Mouse (Mus musculus): ENCODE data around the gene Mrpl24. TPM values are rescaled to one million over a fixed set of nuclear protein-coding genes. Genes with fewer than 3 reads are reported as not detected.
A peak's percentile ranks its signal among the peaks of the same experiment; 100 is the strongest.

Mrpl24 gene
- polyA plus RNA-seq, 1 experiment from 2014 or later = 71.4 TPM

DNA sequence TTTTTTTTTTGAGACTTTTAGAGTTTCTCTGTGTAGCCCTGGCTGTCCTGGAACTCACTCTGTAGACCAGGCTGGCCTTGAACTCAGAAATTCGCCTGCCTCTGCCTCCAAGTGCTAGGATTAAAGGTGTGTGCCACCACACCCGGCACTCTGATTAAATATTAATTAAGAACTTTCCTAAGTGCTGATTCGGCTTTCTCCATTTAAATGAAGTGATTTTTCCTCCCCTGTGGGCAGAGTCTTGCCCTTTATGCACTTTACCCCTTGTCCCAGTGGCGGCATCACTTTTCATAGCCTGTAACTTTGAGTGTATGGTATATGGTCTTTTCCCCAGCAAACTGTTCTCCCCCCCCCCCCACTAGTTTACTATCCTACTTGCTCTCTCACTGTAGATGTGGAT, 15.9 kb downstream of the Mrpl24 start:
- 69% methylated on average over 4 of the region's 4 CpGs for WGBS
- no peak overlapping the region; the same call in 1 of the 2 replicates for H3K9ac ChIP-seq
- ATAC-seq (ENCODE audit: insufficient number of reproducible peaks, insufficient read depth, low FRiP score, low TSS enrichment) = no peak
- H3K4me1 ChIP-seq = peaks cover 22% of the 10 kb centered on the region
- no peaks in the 10 kb centered on the region for H3K27me3 ChIP-seq
- no peaks in the 10 kb centered on the region for H3K9me3 ChIP-seq
- H3K4me3 ChIP-seq = no peak overlapping the region
- no peak overlapping the region for H3K27ac ChIP-seq
- peaks cover 63% of the 10 kb centered on the region for H3K36me3 ChIP-seq
- no peak overlapping the region for H3K4me2 ChIP-seq (replicated peaks)

DNA sequence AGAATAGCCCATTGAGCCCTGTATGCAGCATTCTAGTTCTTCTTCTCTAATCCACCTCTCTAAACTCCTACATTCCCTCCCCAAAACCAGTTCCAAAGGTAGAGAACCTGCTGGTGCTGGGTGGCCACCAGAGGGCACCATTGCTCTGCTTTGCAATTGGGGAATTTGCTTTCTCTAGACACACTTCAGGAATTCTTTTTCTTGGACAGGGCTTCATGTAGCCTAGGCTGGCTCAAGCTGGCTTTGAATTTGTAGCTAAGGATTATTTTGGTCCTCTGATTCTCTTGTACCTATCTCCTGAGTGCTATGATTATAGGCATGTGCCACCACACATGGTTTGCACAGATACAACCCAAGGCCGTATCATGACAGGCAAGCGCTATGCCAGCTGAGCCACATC, 16.5 kb downstream of the Mrpl24 start:
- Histone ChIP-seq H3K4me2 (replicated peaks) (no peak overlapping the region), H3K36me3 (peaks cover 69% of the 10 kb centered on the region), H3K9ac (peak overlapping the region; percentile 19; the same call in 1 of the 2 replicates), H3K9me3 (no peaks in the 10 kb centered on the region), H3K27ac (no peak overlapping the region), H3K4me1 (peaks cover 22% of the 10 kb centered on the region), H3K4me3 (0 out of 2 replicates have a peak overlapping the region, but pooled peaks have one; percentile 5), H3K27me3 (no peaks in the 10 kb centered on the region)
- 98% methylated on average over 2 of the region's 2 CpGs for WGBS
- ATAC-seq (ENCODE audit: insufficient number of reproducible peaks, insufficient read depth, low FRiP score, low TSS enrichment) = peak; percentile 22; the same call in 1 of the 2 replicates

DNA sequence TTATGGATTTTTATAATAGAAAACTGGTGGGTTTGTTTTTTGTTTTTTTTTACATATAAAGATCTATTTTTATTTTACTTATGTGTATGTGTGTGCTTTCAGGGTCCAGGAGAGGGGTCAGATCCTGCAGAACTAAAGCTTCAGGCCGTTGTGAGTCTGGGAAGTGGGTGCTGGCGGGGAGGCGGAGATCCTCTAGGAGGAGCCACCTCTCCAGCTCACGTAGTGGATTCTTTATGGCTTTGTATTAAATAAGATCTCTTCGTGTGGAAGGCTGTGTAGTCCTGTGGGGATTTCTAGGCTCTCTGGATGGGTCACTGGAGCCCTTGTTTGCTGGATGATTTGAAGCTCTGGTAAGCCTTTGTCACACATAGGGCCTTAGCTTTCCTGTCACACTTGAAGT, 21.3 kb downstream of the Mrpl24 start:
- Histone ChIP-seq H3K4me2 (replicated peaks) (no peak overlapping the region), H3K36me3 (peaks cover 67% of the 10 kb centered on the region), H3K9me3 (no peaks in the 10 kb centered on the region), H3K27me3 (no peaks in the 10 kb centered on the region), H3K27ac (no peak overlapping the region), H3K4me3 (no peak overlapping the region), H3K4me1 (peaks cover 17% of the 10 kb centered on the region), H3K9ac (no peak overlapping the region)
- ATAC-seq (ENCODE audit: insufficient number of reproducible peaks, insufficient read depth, low FRiP score, low TSS enrichment) = no peak
- WGBS = 76% methylated on average over 5 of the region's 5 CpGs

DNA sequence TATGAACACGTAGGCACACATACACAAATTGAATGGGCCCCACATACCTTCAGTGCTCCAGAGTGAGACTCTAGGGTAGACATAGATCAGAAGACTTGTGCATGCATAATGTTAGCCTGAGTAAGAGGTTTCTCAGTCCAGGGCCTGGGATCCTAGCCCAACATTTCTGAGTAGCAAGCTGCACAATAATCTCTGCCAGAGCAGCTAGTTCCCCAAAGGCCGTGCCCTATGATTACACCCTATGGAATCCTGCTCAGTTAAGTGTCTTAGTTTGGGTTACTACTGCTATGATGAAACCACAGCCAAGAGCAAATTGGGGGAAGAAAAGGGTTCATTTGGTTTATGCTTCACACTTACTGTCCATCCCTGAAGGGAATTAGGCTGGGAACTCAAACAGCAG, 23.2 kb downstream of the Mrpl24 start:
- Histone ChIP-seq H3K27ac (no peak overlapping the region), H3K27me3 (no peaks in the 10 kb centered on the region), H3K4me2 (replicated peaks) (no peak overlapping the region), H3K4me1 (peaks cover 32% of the 10 kb centered on the region), H3K36me3 (peaks cover 55% of the 10 kb centered on the region), H3K9ac (no peak overlapping the region), H3K9me3 (no peaks in the 10 kb centered on the region), H3K4me3 (no peak overlapping the region)
- no peak for ATAC-seq (ENCODE audit: insufficient number of reproducible peaks, insufficient read depth, low FRiP score, low TSS enrichment)
- 94% methylated on average over 2 of the region's 2 CpGs for WGBS

DNA sequence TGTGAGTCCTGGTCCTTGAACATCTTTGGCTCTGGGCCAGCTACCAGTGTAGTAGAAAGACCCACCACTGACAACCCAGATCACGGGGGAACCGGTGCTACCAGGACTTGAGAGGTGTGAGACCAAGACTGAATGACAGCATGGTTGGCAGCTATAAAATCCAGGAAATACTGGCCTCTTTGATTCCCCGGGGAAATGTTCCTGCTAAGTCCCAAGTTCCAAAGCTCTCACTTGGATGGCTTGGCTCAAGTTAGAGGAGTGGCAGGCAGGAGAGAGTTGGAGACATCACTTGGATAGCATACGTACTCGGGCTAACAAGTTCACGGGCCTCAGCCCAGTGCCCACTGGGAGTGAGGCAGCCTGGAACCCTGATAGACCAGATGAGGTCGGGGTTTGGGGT, 24.3 kb downstream of the Mrpl24 start:
- no peak overlapping the region for H3K4me3 ChIP-seq
- peaks cover 44% of the 10 kb centered on the region for H3K36me3 ChIP-seq
- no peaks in the 10 kb centered on the region for H3K27me3 ChIP-seq
- 82% methylated on average over 7 of the region's 7 CpGs for WGBS
- H3K4me2 ChIP-seq (replicated peaks) = no peak overlapping the region
- H3K27ac ChIP-seq = no peak overlapping the region
- H3K9ac ChIP-seq = no peak overlapping the region
- no peak for ATAC-seq (ENCODE audit: insufficient number of reproducible peaks, insufficient read depth, low FRiP score, low TSS enrichment)
- H3K9me3 ChIP-seq = no peaks in the 10 kb centered on the region
- H3K4me1 ChIP-seq = peaks cover 43% of the 10 kb centered on the region

DNA sequence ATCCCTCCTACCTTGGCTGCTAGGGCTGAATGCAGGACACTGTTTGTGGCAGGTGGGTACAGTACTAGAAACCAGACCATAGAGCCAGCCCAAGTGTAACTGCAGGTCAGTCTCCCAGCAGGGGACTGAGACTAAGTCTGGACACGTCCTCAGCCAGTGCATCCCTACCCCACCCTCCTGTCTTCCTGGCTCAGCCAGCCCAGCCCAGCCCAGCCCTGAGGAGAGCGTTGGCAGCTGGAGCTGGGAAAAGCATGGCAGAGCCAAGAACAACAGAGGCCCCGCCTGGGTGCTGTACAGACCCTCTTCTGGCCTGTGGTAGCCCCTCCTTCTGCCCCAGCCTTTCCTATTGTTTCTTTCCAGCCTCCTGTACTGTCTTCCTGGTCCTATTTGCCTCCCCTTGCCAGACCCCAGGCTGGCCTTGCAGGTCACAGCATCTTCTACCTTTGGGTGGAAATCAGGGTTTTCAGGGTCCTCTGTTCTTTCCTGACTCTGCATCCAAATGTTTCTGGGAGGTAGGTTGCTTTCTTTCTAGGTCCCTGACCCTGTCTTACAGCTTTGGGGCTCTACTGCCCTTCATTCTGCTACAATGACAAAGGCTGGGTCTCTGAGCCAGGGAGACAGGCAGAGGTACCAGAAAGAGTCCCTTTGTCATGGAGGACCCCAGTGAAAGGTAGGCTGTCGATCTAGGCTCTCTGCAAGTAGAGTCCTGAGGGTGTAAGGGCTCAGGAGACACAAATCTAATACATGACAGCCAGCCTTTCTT, 25.7 kb downstream of the Mrpl24 start:
- Histone ChIP-seq H3K9me3 (no peaks in the 10 kb centered on the region), H3K9ac (peak overlapping the region; percentile 41; the same call in 1 of the 2 replicates), H3K36me3 (peaks cover 30% of the 10 kb centered on the region), H3K27ac (peak overlapping the region; percentile 97), H3K4me2 (replicated peaks) (no peak overlapping the region), H3K4me3 (no peak overlapping the region), H3K4me1 (peaks cover 50% of the 10 kb centered on the region), H3K27me3 (no peaks in the 10 kb centered on the region)
- 16% methylated on average over 4 of the region's 4 CpGs for WGBS
- ATAC-seq (ENCODE audit: insufficient number of reproducible peaks, insufficient read depth, low FRiP score, low TSS enrichment) = peak; percentile 22; the same call in 1 of the 2 replicates

DNA sequence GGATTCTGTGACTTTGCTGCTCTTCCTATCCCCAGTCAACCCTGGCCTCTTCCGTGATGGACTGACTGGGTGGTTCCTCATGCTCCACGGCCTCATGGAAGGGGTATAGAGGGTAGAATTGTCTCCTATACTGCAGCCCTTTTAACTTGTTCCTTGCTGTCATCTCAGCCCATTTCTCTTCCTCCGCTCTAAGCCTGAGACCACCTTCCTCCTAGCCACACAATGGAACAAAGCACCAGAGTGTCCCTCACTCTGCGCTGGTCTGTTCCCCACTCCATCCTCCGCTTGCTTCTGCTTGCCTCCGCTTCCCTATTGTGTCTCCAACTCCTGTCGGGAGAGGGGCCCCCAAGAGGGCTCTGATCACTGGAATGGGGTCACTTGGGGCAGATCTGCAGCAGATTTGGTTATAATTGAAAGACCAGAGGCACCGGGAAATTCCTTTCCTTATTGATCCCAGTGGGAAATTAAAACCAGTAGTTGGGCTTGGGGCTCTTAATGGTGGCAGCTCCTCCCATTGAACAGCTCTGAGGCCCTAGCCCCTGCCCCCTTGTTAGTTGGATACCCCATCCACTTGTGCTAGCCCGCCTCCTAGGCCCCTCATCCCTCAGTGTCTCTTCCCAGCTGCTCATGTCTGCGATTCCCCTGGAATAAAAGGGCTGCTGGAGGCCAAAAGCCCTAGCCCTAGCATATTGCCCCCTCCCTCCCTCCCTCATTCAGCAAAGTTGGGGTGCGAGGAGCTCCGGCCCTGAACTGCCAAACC, 26.7 kb downstream of the Mrpl24 start:
- Histone ChIP-seq H3K4me2 (replicated peaks) (peak overlapping the region; percentile 74), H3K9me3 (no peaks in the 10 kb centered on the region), H3K4me3 (no peak overlapping the region), H3K27me3 (no peaks in the 10 kb centered on the region), H3K9ac (no peak overlapping the region; the same call in 1 of the 2 replicates), H3K36me3 (peaks cover 20% of the 10 kb centered on the region), H3K4me1 (peaks cover 55% of the 10 kb centered on the region), H3K27ac (peak overlapping the region; percentile 97)
- WGBS = 6% methylated on average over 11 of the region's 12 CpGs
- ATAC-seq (ENCODE audit: insufficient number of reproducible peaks, insufficient read depth, low FRiP score, low TSS enrichment) = no peak

DNA sequence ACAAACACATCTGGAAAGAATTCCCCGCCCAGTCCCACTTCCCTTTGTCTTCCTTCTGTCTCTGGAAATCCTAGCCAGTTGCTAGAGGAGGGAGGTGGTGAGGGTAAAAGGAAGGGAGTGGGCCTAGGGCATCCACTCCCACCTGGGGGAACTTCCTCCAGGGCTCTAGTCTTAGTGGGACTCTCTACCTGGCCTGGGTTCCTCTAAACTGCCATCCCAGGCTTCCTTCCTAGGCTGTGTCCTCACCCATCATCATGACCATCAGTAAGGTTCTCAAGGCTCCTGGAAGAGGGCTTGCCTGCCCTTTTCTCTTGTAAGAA, 27.2 kb downstream of the Mrpl24 start:
- Histone ChIP-seq H3K36me3 (peaks cover 15% of the 10 kb centered on the region), H3K27me3 (no peaks in the 10 kb centered on the region), H3K4me3 (no peak overlapping the region), H3K4me1 (peaks cover 60% of the 10 kb centered on the region), H3K9me3 (no peaks in the 10 kb centered on the region), H3K9ac (peak overlapping the region; percentile 69; the same call in 1 of the 2 replicates), H3K27ac (peak overlapping the region; percentile 97), H3K4me2 (replicated peaks) (peak overlapping the region; percentile 74)
- 0% methylated on average over 1 of the region's 1 CpGs for WGBS
- no peak for ATAC-seq (ENCODE audit: insufficient number of reproducible peaks, insufficient read depth, low FRiP score, low TSS enrichment)

DNA sequence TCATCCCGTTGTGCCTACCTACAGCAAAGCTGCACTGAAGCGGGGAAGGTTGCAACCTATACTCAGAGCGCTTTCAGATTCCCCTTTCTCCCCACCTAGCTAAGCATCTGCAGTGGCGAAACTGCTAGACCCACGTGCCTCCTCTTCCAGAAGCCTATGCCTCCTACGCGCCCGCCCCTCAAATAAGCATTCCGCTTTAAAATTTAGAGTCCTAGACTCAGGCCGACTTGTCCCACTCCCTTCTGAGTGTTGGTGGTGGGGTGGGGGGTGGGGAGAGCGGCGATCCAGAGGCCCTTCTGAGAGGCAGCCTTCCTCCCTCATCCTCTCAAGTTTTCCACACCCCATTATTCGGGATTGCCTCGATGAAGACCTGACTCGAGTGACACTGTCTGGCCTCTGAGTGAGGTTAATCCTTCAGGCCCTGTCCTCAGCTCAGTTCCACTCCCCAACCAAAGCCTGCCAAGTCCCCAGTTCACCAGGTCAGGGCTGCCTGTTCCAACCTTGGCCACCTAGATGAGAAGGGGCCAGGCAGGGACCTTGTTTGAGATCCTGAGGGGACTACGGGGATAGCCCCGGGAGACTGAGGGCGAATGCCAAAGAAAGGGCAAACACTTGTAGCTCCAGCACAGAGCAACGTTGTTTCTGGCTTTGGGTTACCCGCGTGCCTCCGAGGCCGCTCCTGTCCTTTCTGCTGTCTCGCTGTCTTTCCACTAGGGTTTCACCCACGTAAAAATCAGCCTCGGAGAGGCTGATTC, 27.9 kb downstream of the Mrpl24 start:
- H3K27me3 ChIP-seq = no peaks in the 10 kb centered on the region
- no peaks in the 10 kb centered on the region for H3K9me3 ChIP-seq
- peak overlapping the region; percentile 74 for H3K4me2 ChIP-seq (replicated peaks)
- H3K9ac ChIP-seq = peak overlapping the region; percentile 69
- H3K27ac ChIP-seq = peak overlapping the region; percentile 97
- ATAC-seq (ENCODE audit: insufficient number of reproducible peaks, insufficient read depth, low FRiP score, low TSS enrichment) = no peak
- H3K4me1 ChIP-seq = peaks cover 68% of the 10 kb centered on the region
- H3K4me3 ChIP-seq = peak overlapping the region; percentile 56
- peaks cover 8% of the 10 kb centered on the region for H3K36me3 ChIP-seq
- WGBS = 2% methylated on average over 26 of the region's 26 CpGs

DNA sequence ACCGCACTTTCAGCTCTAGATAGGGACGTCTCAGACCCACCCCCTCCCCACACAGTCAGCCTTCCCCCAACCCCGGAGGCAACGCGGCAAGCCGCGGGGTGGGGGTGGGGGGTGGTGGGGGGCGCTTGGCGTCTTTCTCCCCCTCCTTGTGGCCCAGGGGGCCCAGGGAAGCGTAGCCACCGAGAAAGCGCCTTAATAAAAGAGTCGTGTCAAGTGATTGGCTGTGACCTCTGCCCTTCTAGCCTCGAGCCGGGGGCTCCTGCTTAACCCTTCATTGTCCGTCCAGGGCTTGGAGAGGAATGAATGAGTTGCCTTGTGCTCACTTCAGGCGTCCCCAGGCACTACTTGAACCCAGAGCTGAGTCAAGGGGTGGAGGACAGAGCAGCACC, 28.5 kb downstream of the Mrpl24 start:
- peak overlapping the region; percentile 97 for H3K27ac ChIP-seq
- no peaks in the 10 kb centered on the region for H3K9me3 ChIP-seq
- peak overlapping the region; percentile 56 for H3K4me3 ChIP-seq
- ATAC-seq (ENCODE audit: insufficient number of reproducible peaks, insufficient read depth, low FRiP score, low TSS enrichment) = no peak
- WGBS = under 1% methylated on average over 17 of the region's 17 CpGs
- H3K4me2 ChIP-seq (replicated peaks) = peak overlapping the region; percentile 74
- H3K27me3 ChIP-seq = no peaks in the 10 kb centered on the region
- H3K9ac ChIP-seq = peak overlapping the region; percentile 69
- peaks cover 7% of the 10 kb centered on the region; the same call in 1 of the 2 replicates for H3K36me3 ChIP-seq
- peaks cover 73% of the 10 kb centered on the region for H3K4me1 ChIP-seq

DNA sequence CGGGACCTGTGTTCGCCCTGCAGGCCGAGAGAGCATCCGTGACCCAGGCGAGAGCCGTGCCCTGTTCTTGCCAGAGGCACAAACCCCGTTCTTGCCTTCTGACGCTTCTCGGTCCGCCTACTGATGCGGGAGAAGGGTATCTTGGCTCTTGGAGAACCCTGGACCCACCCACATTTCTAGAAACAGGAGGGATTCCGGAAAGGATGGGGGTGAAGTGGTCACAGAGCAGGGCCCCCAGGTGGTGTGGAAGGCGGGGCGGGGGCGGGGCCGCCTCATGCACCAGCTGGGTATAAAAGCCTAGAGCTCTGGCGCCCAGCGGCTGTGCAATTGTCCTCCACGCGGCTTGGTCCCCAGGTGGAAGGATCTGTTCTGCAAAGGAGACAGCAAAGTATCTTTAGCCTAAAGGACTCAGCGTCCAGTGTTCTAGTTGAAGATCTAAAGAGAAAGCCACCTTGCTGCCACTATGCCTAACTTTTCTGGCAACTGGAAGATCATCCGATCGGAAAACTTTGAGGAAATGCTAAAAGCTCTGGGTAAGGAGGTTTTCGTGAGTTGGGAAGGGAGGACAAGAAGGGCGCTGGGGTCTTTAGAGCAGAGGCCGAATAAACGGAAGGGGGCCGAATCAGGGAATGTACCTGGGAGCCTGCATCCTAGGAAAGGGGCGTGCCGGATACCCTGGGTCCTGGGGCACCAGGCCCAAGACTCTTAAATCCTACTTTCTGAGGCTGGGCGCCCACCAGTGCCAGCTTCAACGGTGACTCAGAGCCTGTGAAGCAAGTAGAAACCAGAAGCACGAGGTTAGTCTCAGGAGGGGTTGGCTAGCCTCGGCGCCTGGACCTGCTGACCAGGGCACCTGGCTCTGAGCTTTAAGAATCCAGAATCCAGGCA, 29.3 kb downstream of the Mrpl24 start, which contains the start of gene Crabp2:
Crabp2 (plus strand) TSS at position 289 of the 888 bp plus-strand sequence.
- no peak for ATAC-seq (ENCODE audit: insufficient number of reproducible peaks, insufficient read depth, low FRiP score, low TSS enrichment)
- H3K36me3 ChIP-seq = peaks cover 15% of the 10 kb centered on the region
- under 1% methylated on average over 35 of the region's 35 CpGs for WGBS
- peak within 1 kb of the TSS; percentile 69 for H3K9ac ChIP-seq
- peak within 1 kb of the TSS; percentile 97 for H3K27ac ChIP-seq
- H3K4me1 ChIP-seq = peaks cover 77% of the 10 kb centered on the region
- no peaks in the 10 kb centered on the region for H3K9me3 ChIP-seq
- peak within 1 kb of the TSS; percentile 56 for H3K4me3 ChIP-seq
- H3K4me2 ChIP-seq (replicated peaks) = peak within 1 kb of the TSS; percentile 74
- no peaks in the 10 kb centered on the region for H3K27me3 ChIP-seq
